ENCODE assay signal across 14 mouse cellular contexts in genomic region chr14:8867641-8868040, GRCm38 (mm10).
A peak's percentile ranks its signal among the peaks of the same experiment; 100 is the strongest.
DNase-seq lines count a peak whose midpoint lies in the region; ATAC-seq lines count a peak whose summit lies in the region.
"Had no signal": no experiment of that assay in that cellular context is flagged by ENCODE, and none has a peak within 500 bp of the region (broad histone marks: within the 10 kb centered on the region; RNA-seq: fewer than 3 reads in every experiment).

No protein-coding gene starts in this region.

- no peak overlapping the region for H3K4me2 ChIP-seq in forebrain, embryonic 16.5 days (ENCODE audit: low read length)
- H3K4me2 ChIP-seq: embryonic facial prominence, embryonic 15.5 days; limb, embryonic 15.5 days; midbrain, embryonic 12.5 days had no signal

- ATAC-seq in forebrain, embryonic 16.5 days: peak; percentile 99
- ATAC-seq in erythroblast, adult 5-6 weeks (replicated peaks; ENCODE audit: low FRiP score, poor library complexity, severe bottlenecking): no peak

- no peaks in the 10 kb centered on the region for H3K9me3 ChIP-seq in forebrain, embryonic 16.5 days (ENCODE audit: control insufficient read depth, low read length)
- H3K9me3 ChIP-seq: embryonic facial prominence, embryonic 15.5 days; hindbrain, embryonic 10.5 days; limb, embryonic 15.5 days; midbrain, embryonic 12.5 days had no signal

- no peaks in the 10 kb centered on the region for H3K27me3 ChIP-seq in forebrain, embryonic 16.5 days (replicated peaks; ENCODE audit: control insufficient read depth, insufficient read depth, low read length)
- H3K27me3 ChIP-seq: embryonic facial prominence, embryonic 15.5 days; limb, embryonic 15.5 days; midbrain, embryonic 12.5 days had no signal

- no peak overlapping the region for H3K27ac ChIP-seq in forebrain, embryonic 16.5 days (ENCODE audit: low read length)
- H3K27ac ChIP-seq: embryonic facial prominence, embryonic 15.5 days; hindbrain, embryonic 10.5 days; limb, embryonic 15.5 days; midbrain, embryonic 12.5 days had no signal

- 76% methylated on average over 5 of the region's 5 CpGs for WGBS in forebrain, embryonic 16.5 days

- no peak overlapping the region for H3K4me3 ChIP-seq in forebrain, embryonic 16.5 days (replicated peaks; ENCODE audit: low read length)
- H3K4me3 ChIP-seq: embryonic facial prominence, embryonic 15.5 days; hindbrain, embryonic 10.5 days; limb, embryonic 15.5 days; midbrain, embryonic 12.5 days had no signal

- H3K36me3 ChIP-seq in forebrain, embryonic 16.5 days (ENCODE audit: control insufficient read depth, insufficient read depth): no peaks in the 10 kb centered on the region
- H3K36me3 ChIP-seq: embryonic facial prominence, embryonic 15.5 days; hindbrain, embryonic 10.5 days; limb, embryonic 15.5 days; midbrain, embryonic 12.5 days had no signal

- intact Hi-C loops in left cerebral cortex, postnatal 4 days (cut with DNase I): no loop called here

- no peaks in the 10 kb centered on the region for H3K4me1 ChIP-seq in forebrain, embryonic 16.5 days (replicated peaks; ENCODE audit: control insufficient read depth, insufficient read depth, low read length)
- H3K4me1 ChIP-seq: embryonic facial prominence, embryonic 15.5 days; hindbrain, embryonic 10.5 days; limb, embryonic 15.5 days; midbrain, embryonic 12.5 days had no signal

- H3K9ac ChIP-seq in forebrain, embryonic 16.5 days (replicated peaks; ENCODE audit: low read depth, low read length): no peak overlapping the region
- H3K9ac ChIP-seq: embryonic facial prominence, embryonic 15.5 days; limb, embryonic 15.5 days; midbrain, embryonic 12.5 days had no signal

- DNase-seq in cerebellum, postnatal 14 days: peak; percentile 57 to 78
- DNase-seq in cerebellum, postnatal 4 days (ENCODE audit: low spot score in 2 of 2): no peak
- peak; percentile 88 for DNase-seq in layer of hippocampus, adult 9-11 months
- DNase-seq in left cerebral cortex, postnatal 4 days: peak; percentile 8
- DNase-seq in heart, adult 18-20 months: no peak
- DNase-seq in lung, postnatal 10 days: no peak
- DNase-seq: B cell, adult 2 months; kidney, adult 8-10 months had no signal

Comparison
In these comparisons a context has a peak if more than half of its experiments do, and no peak if none do; other contexts are left out.
1. DNase-seq: peak in cerebellum, postnatal 14 days (2 of 2), layer of hippocampus, adult 9-11 months (single experiment) and left cerebral cortex, postnatal 4 days (single experiment); none in cerebellum, postnatal 4 days (0 of 2), heart, adult 18-20 months (0 of 2) and lung, postnatal 10 days (single experiment).